Mouse (Mus musculus) erythroblast, adult 5-6 weeks (primary cell): ENCODE measurements around the gene Foxc1. TPM values are rescaled to one million over a fixed set of nuclear protein-coding genes. Genes with fewer than 3 reads are reported as not detected.

Source experiments
- ATAC-seq: replicated peaks from 2 replicates; pipeline ENCODE4 v1.8.0; 2016; ENCODE audit warnings: moderate number of reproducible peaks, mild to moderate bottlenecking, moderate TSS enrichment, inconsistent platforms; ENCODE audit not compliant: poor library complexity, low FRiP score, severe bottlenecking
- total RNA-seq, 2 experiments: library from RNA; stranded (forward) in 1 of 2; stranded (reverse) in 1 of 2; fragments of 150-400 nt in 1 of 2; fragments of 200-764, 138-1000 nt in 1 of 2; gene quantifications; 2 replicates each; pipeline versions ENCODE4 v1.2.3 to v1.2.4; 2015 to 2017; ENCODE audit warnings: low replicate concordance in 2 of 2

The Foxc1 gene
- total RNA-seq, 2 experiments from 2014 or later, result 0.09 to 0.19 TPM

GRCm38 (mm10) chr13:31827820-31828332, 21.4 kb downstream of the Foxc1 start:
- no peak for ATAC-seq

- ATAC-seq, result no peak
Measured at GRCm38 (mm10) chr13:31828446-31828845, 22.0 kb downstream of the Foxc1 start.

GRCm38 (mm10) chr13:31830332-31830731, 23.9 kb downstream of the Foxc1 start:
- ATAC-seq, result no peak

GRCm38 (mm10) chr13:31835802-31836201, 29.4 kb downstream of the Foxc1 start:
- ATAC-seq, result no peak

GRCm38 (mm10) chr13:31849258-31849971, 43.0 kb downstream of the Foxc1 start:
- no peak for ATAC-seq

- ATAC-seq, result no peak
Measured at GRCm38 (mm10) chr13:31853564-31853963, 47.1 kb downstream of the Foxc1 start.

GRCm38 (mm10) chr13:31854000-31854399, 47.6 kb downstream of the Foxc1 start:
- ATAC-seq, result no peak

- ATAC-seq, result no peak
Measured at GRCm38 (mm10) chr13:31860200-31860599, 53.8 kb downstream of the Foxc1 start.

Other genes with a start within 250 kb of the Foxc1 start
- not detected in 2 replicates for gene A530084C06Rik, start 247.3 kb upstream of the Foxc1 start, total RNA-seq (2015; ENCODE audit: low replicate concordance)
- not detected in 2 replicates for gene A530084C06Rik, start 247.3 kb upstream of the Foxc1 start, total RNA-seq (2017; ENCODE audit: low replicate concordance)
- not detected in 2 replicates for gene Foxf2, start 180.8 kb upstream of the Foxc1 start, total RNA-seq (2015; ENCODE audit: low replicate concordance)
- gene Foxf2, start 180.8 kb upstream of the Foxc1 start, total RNA-seq (2017; ENCODE audit: low replicate concordance), result not detected in 2 replicates